Mouse (Mus musculus) CH12.LX (cell line): Measurements from ENCODE around the gene Gm20388. TPM values are rescaled to one million over a fixed set of nuclear protein-coding genes. Genes with fewer than 3 reads are reported as not detected.

Experiments
- DNase-seq: peaks from one replicate; pipeline ENCODE4 v3.0.0-alpha.2; 2013; ENCODE audit errors: extremely low read depth
- H3K27ac ChIP-seq: 2 replicates; pipeline ENCODE4 v1.5.1; 2012; ENCODE audit warnings: low read depth, mild to moderate bottlenecking, control low read depth, moderate library complexity; ENCODE audit not compliant: insufficient read depth
- H3K27me3 ChIP-seq: replicated peaks from 2 replicates; pipeline ENCODE3; 2012; ENCODE audit warnings: inconsistent platforms
- H3K36me3 ChIP-seq, 2 experiments: replicated peaks in 1 of 2; 2 replicates each; pipeline versions ENCODE3 to v1.6.1; 2012; ENCODE audit warnings: inconsistent platforms in 1 of 2, low read length in 1 of 2, mild to moderate bottlenecking in 1 of 2, mixed read lengths in 1 of 2, moderate library complexity in 1 of 2; ENCODE audit not compliant: control insufficient read depth in 1 of 2, insufficient read depth in 1 of 2
- H3K4me1 ChIP-seq, 2 experiments: 2 replicates each; pipeline ENCODE4 v1.6.1; 2012; ENCODE audit warnings: inconsistent platforms in 1 of 2, moderate library complexity in 1 of 2; ENCODE audit not compliant: insufficient read depth in 2 of 2, control insufficient read depth in 1 of 2
- H3K4me2 ChIP-seq: 2 replicates; pipeline ENCODE4 v1.6.1; 2012; ENCODE audit warnings: low read depth, mild to moderate bottlenecking, control low read depth; ENCODE audit not compliant: poor library complexity, insufficient read depth, severe bottlenecking
- H3K4me3 ChIP-seq, 3 experiments: fragments of 150-350 bp in 1 of 3; sonication (generic) in 1 of 3; replicated peaks in 1 of 3; 2 replicates each; pipeline versions ENCODE3 to v1.5.1; 2011 to 2012; ENCODE audit warnings: low read depth in 2 of 3, low read length in 2 of 3, mild to moderate bottlenecking in 2 of 3, moderate library complexity in 2 of 3, control low read depth in 1 of 3, improper control_type of control experiment in 1 of 3, inconsistent platforms in 1 of 3, mixed read lengths in 1 of 3; ENCODE audit not compliant: poor library complexity in 1 of 3
- H3K79me2 ChIP-seq: replicated peaks from 2 replicates; pipeline ENCODE4 v1.6.1; 2012; ENCODE audit warnings: mild to moderate bottlenecking, moderate library complexity; ENCODE audit not compliant: control insufficient read depth, poor library complexity, insufficient read depth, severe bottlenecking; ENCODE audit errors: extremely low read depth
- H3K9ac ChIP-seq: 2 replicates; pipeline ENCODE4 v1.6.1; 2012; ENCODE audit warnings: low read depth, mild to moderate bottlenecking, control low read depth, moderate library complexity; ENCODE audit not compliant: insufficient read depth
- H3K9me3 ChIP-seq: replicated peaks from 2 replicates; pipeline ENCODE3; 2012; ENCODE audit warnings: low read length, inconsistent platforms, mixed read lengths
- BHLHE40 ChIP-seq: IDR thresholded peaks from 2 replicates; pipeline ENCODE4 v1.6.1; 2011; ENCODE audit warnings: mild to moderate bottlenecking, low read depth, low read length, improper control_type of control experiment
- CHD2 ChIP-seq: IDR thresholded peaks from 2 replicates; pipeline ENCODE4 v1.6.1; 2011; ENCODE audit warnings: low read length, improper control_type of control experiment
- E2F4 ChIP-seq: IDR thresholded peaks from 2 replicates; pipeline ENCODE4 v1.6.1; 2011; ENCODE audit warnings: low read depth, low read length, improper control_type of control experiment; ENCODE audit not compliant: insufficient replicate concordance
- ELF1 ChIP-seq: IDR thresholded peaks from 2 replicates; pipeline ENCODE4 v1.6.1; 2014; ENCODE audit warnings: low read depth, mild to moderate bottlenecking, inconsistent platforms, low read length, improper control_type of control experiment
- ETS1 ChIP-seq: conservative IDR thresholded peaks from 2 replicates; pipeline ENCODE4 v1.6.1; 2012; ENCODE audit warnings: low read depth, mild to moderate bottlenecking, inconsistent platforms, low read length, improper control_type of control experiment, moderate library complexity
- HCFC1 ChIP-seq: IDR thresholded peaks from 2 replicates; pipeline ENCODE4 v1.6.1; 2012; ENCODE audit warnings: low read depth, mild to moderate bottlenecking, inconsistent platforms, low read length, improper control_type of control experiment
- IRF4 ChIP-seq: IDR thresholded peaks from 2 replicates; pipeline ENCODE4 v1.6.1; 2014; ENCODE audit warnings: low read depth, mild to moderate bottlenecking, inconsistent platforms, low read length, improper control_type of control experiment
- KAT2A ChIP-seq: IDR thresholded peaks from 2 replicates; pipeline ENCODE4 v1.6.1; 2012; ENCODE audit warnings: low read length, improper control_type of control experiment, inconsistent platforms; ENCODE audit not compliant: insufficient replicate concordance
- MAFK ChIP-seq: IDR thresholded peaks from 2 replicates; pipeline ENCODE4 v1.6.1; 2011; ENCODE audit warnings: low read length, improper control_type of control experiment; ENCODE audit not compliant: insufficient replicate concordance
- MAZ ChIP-seq: IDR thresholded peaks from 2 replicates; pipeline ENCODE4 v1.6.1; 2012; ENCODE audit warnings: low read depth, mild to moderate bottlenecking, inconsistent platforms, low read length, improper control_type of control experiment, moderate library complexity
- MEF2A ChIP-seq: IDR thresholded peaks from 2 replicates; pipeline ENCODE4 v1.6.1; 2014; ENCODE audit warnings: low read depth, mild to moderate bottlenecking, inconsistent platforms, low read length, improper control_type of control experiment, borderline replicate concordance
- NELFE ChIP-seq: IDR thresholded peaks from 2 replicates; pipeline ENCODE4 v1.6.1; 2011; ENCODE audit warnings: low read depth, low read length, improper control_type of control experiment
- NRF1 ChIP-seq: IDR thresholded peaks from 2 replicates; pipeline ENCODE4 v1.6.1; 2014; ENCODE audit warnings: low read depth, mild to moderate bottlenecking, inconsistent platforms, low read length, improper control_type of control experiment, moderate library complexity
- POLR2A ChIP-seq: IDR thresholded peaks from 2 replicates; pipeline ENCODE4 v1.6.1; 2011; ENCODE audit warnings: low read depth, mild to moderate bottlenecking, improper control_type of control experiment, low read length
- RCOR1 ChIP-seq: conservative IDR thresholded peaks from 2 replicates; pipeline ENCODE4 v1.6.1; 2012; ENCODE audit warnings: low read depth, mild to moderate bottlenecking, inconsistent platforms, low read length, improper control_type of control experiment
- SMC3 ChIP-seq: IDR thresholded peaks from 2 replicates; pipeline ENCODE4 v1.6.1; 2011; ENCODE audit warnings: low read depth, low read length, improper control_type of control experiment
- TBP ChIP-seq: conservative IDR thresholded peaks from 2 replicates; pipeline ENCODE4 v1.6.1; 2011; ENCODE audit warnings: low read depth, low read length, improper control_type of control experiment
- TCF12 ChIP-seq: IDR thresholded peaks from 2 replicates; pipeline ENCODE4 v1.6.1; 2014; ENCODE audit warnings: low read depth, mild to moderate bottlenecking, inconsistent platforms, low read length, improper control_type of control experiment
- UBTF ChIP-seq: IDR thresholded peaks from 2 replicates; pipeline ENCODE4 v1.6.1; 2012; ENCODE audit warnings: low read depth, mild to moderate bottlenecking, inconsistent platforms, low read length, improper control_type of control experiment, moderate library complexity
- USF2 ChIP-seq: conservative IDR thresholded peaks from 2 replicates; pipeline ENCODE4 v1.6.1; 2011; ENCODE audit warnings: low read depth, low read length, improper control_type of control experiment
- ZKSCAN1 ChIP-seq: IDR thresholded peaks from 2 replicates; pipeline ENCODE4 v1.6.1; 2012; ENCODE audit warnings: low read depth, inconsistent platforms, low read length, improper control_type of control experiment, borderline replicate concordance
- ZMIZ1 ChIP-seq: IDR thresholded peaks from 2 replicates; pipeline ENCODE4 v1.6.1; 2012; ENCODE audit warnings: low read depth, mild to moderate bottlenecking, inconsistent platforms, low read length, improper control_type of control experiment
- dilution Hi-C: fragments of 300-500 bp; cut with MboI; formaldehyde crosslinking; loops from 2 replicates; pipeline ENCODE4 v1.14.3; 2020; ENCODE audit warnings: low sequenced_read_pairs; ENCODE audit not compliant: extremely low pct_unique_long_range_greater_than_20kb, extremely low pct_ligation_motif_present
- in situ Hi-C: fragments of 300-500 bp; cut with MboI; formaldehyde crosslinking; loops from 3 replicates; pipeline ENCODE4 v1.14.3; 2019; ENCODE audit warnings: low sequenced_read_pairs, low pct_ligation_motif_present, low pct_unique_long_range_greater_than_20kb, mixed read lengths
- polyA plus RNA-seq: library from polyadenylated mRNA; unstranded; fragments of >175 nt; gene quantifications from 2 replicates; pipeline ENCODE4 v1.2.1, GENCODE M21; 2012; ENCODE audit warnings: low read depth; ENCODE audit not compliant: insufficient read length
- total RNA-seq, 2 experiments: library from RNA; depleted of rRNA; stranded (reverse); fragments of 300-350 nt in 1 of 2; fragments of >200 nt in 1 of 2; gene quantifications; 2 replicates each; pipeline ENCODE4 v1.2.3; 2012 to 2014

Gm20388 gene
- total and polyA plus RNA-seq, 3 experiments: 14.8 to 26.3 (median 22.2) TPM

DNA sequence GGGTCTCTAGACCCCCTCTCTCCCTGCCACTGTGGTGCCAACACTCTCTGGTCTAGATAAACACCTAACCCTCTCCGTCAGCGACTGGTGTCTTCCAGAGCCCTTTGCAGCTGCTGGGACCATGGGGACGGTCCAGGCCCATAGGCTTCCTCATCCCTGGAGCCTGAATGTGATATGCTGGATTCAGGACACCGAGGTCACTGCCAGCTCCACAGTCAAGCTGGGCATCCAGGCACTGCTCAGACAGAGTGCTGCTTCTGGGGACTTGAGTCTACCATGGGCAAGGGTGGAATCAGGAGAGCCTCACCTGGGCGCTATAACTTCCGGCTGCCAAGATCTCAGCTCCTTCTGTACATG lies 472.5 kb downstream of the Gm20388 start:
- TF ChIP-seq E2F4 (no peak), BHLHE40 (no peak), CHD2 (no peak), TBP (no peak), NELFE (no peak), NRF1 (no peak), ZMIZ1 (no peak), SMC3 (no peak), ETS1 (no peak), ZKSCAN1 (no peak), TCF12 (no peak), ELF1 (no peak), POLR2A (no peak), UBTF (no peak), HCFC1 (no peak)
- peaks cover 3% of the 10 kb centered on the region for H3K27me3 ChIP-seq
- H3K79me2 ChIP-seq: no peaks in the 10 kb centered on the region
- H3K4me2 ChIP-seq: no peak overlapping the region
- no peak overlapping the region for H3K27ac ChIP-seq
- peaks cover 7% of the 10 kb centered on the region for H3K9me3 ChIP-seq
- H3K36me3 ChIP-seq: no peaks in the 10 kb centered on the region
- no peak overlapping the region for H3K9ac ChIP-seq
- in situ Hi-C loops: no loop called here
- dilution Hi-C loops: no loop called here
- H3K4me3 ChIP-seq: no peak overlapping the region
- H3K4me1 ChIP-seq: peaks cover 5 to 23% of the 10 kb centered on the region in 2 experiments
- no peak for DNase-seq

DNA sequence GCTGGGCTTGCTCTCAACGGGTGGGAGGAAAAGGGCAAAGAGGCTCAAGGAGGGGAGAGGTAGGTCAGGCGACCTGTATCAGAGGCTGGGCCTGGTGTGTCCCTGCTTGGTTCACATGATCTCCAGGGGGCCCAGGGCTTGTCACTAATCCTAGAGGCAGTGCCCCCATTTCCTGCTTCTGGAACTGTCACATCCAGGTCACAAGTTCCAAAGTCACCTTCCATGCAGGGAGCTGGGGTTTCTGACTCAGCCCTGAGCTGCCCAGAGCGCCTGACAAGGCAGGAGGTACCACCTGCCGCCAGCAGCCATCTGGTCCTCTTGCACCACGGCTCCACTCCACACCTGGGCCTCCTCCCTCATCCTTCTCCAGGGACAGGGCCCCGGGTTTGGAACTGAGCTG lies 473.1 kb downstream of the Gm20388 start:
- dilution Hi-C loops: no loop called here
- H3K27me3 ChIP-seq: peaks cover 3% of the 10 kb centered on the region
- H3K4me2 ChIP-seq: no peak overlapping the region
- peaks cover under 1 to 23% of the 10 kb centered on the region in 2 experiments; a peak in 3 of 4 replicates for H3K4me1 ChIP-seq
- in situ Hi-C loops: no loop called here
- TF ChIP-seq NELFE (no peak), KAT2A (no peak), MAZ (no peak), HCFC1 (no peak), POLR2A (no peak), RCOR1 (no peak), ZKSCAN1 (no peak), MAFK (no peak), TBP (no peak), USF2 (no peak), BHLHE40 (no peak), IRF4 (no peak), MEF2A (no peak)
- DNase-seq: no peak
- peaks cover 7% of the 10 kb centered on the region for H3K9me3 ChIP-seq
- no peaks in the 10 kb centered on the region for H3K36me3 ChIP-seq
- H3K9ac ChIP-seq: no peak overlapping the region
- H3K79me2 ChIP-seq: no peaks in the 10 kb centered on the region
- H3K4me3 ChIP-seq: no peak overlapping the region
- no peak overlapping the region for H3K27ac ChIP-seq
